Mouse (Mus musculus) erythroblast, embryonic 14.5 days (primary cell): ENCODE data around the gene Tmprss3.

Source experiments
- GATA1 ChIP-seq: IDR thresholded peaks from 2 replicates; pipeline ENCODE4 v1.6.1; 2012; ENCODE audit warnings: low read length, inconsistent platforms, mixed read lengths
- TAL1 ChIP-seq: IDR thresholded peaks from 3 replicates; pipeline ENCODE4 v1.6.1; 2012; ENCODE audit warnings: low read length, inconsistent platforms, mixed read lengths

GRCm38 (mm10) chr17:31231780-31232179, 33.0 kb upstream of the Tmprss3 start:
- peak; percentile 33; the same call in 1 of the 2 replicates for TF ChIP-seq GATA1
- peak; percentile 70 for TF ChIP-seq TAL1
